Mouse (Mus musculus) G1E (cell line): ENCODE data around the gene Nav1. TPM values are rescaled to one million over a fixed set of nuclear protein-coding genes. Genes with fewer than 3 reads are reported as not detected.

Experiments
- ATAC-seq: 2 replicates; pipeline ENCODE4 v1.8.0; 2016; ENCODE audit warnings: mild to moderate bottlenecking; ENCODE audit not compliant: insufficient number of reproducible peaks, poor library complexity, low FRiP score, severe bottlenecking; ENCODE audit errors: extremely low read depth
- DNase-seq: peaks from one replicate; pipeline ENCODE4 v3.0.0; 2012; ENCODE audit warnings: low spot score
- H3K27me3 ChIP-seq: 2 replicates; pipeline ENCODE4 v1.6.1; 2012; ENCODE audit warnings: mild to moderate bottlenecking, low read length, inconsistent platforms; ENCODE audit not compliant: insufficient read depth
- H3K36me3 ChIP-seq: replicated peaks from 2 replicates; pipeline ENCODE3; 2012; ENCODE audit warnings: mild to moderate bottlenecking, inconsistent platforms
- H3K4me1 ChIP-seq: 2 replicates; pipeline ENCODE4 v1.6.1; 2012; ENCODE audit warnings: low read depth, low read length, inconsistent platforms, mixed read lengths; ENCODE audit not compliant: insufficient read depth
- H3K4me3 ChIP-seq: 2 replicates; pipeline ENCODE4 v1.5.1; 2012; ENCODE audit warnings: low read depth, mild to moderate bottlenecking, inconsistent platforms, low read length, moderate library complexity, mixed read lengths
- H3K9me3 ChIP-seq: replicated peaks from 2 replicates; pipeline ENCODE4 v1.6.1; 2012; ENCODE audit warnings: inconsistent platforms
- CTCF ChIP-seq: IDR thresholded peaks from 2 replicates; pipeline ENCODE4 v1.5.1; 2012; ENCODE audit warnings: low read depth, low read length, inconsistent platforms, mixed read lengths
- GATA1 ChIP-seq: IDR thresholded peaks from 2 replicates; pipeline ENCODE4 v1.6.1; 2012; ENCODE audit warnings: borderline replicate concordance, low read length, inconsistent platforms, mixed read lengths
- GATA2 ChIP-seq: IDR thresholded peaks from 2 replicates; pipeline ENCODE4 v1.6.1; 2012; ENCODE audit warnings: low read depth, low read length, inconsistent platforms, borderline replicate concordance
- POLR2AphosphoS5 ChIP-seq: IDR thresholded peaks from 2 replicates; pipeline ENCODE4 v1.6.1; 2012; ENCODE audit warnings: low read depth, low read length, inconsistent platforms; ENCODE audit not compliant: insufficient replicate concordance
- TAL1 ChIP-seq: conservative IDR thresholded peaks from 2 replicates; pipeline ENCODE4 v1.6.1; 2012; ENCODE audit warnings: low read depth, low read length, inconsistent platforms, mixed read lengths
- polyA plus RNA-seq: library from polyadenylated mRNA; stranded (reverse); fragments of >175 nt; gene quantifications from 2 replicates; pipeline ENCODE4 v1.2.3, GENCODE M21; 2012
- total RNA-seq, 2 experiments: library from RNA; stranded (forward) in 1 of 2; stranded (reverse) in 1 of 2; fragments of 200-1000 nt in 1 of 2; fragments of >200 nt in 1 of 2; fragmentation: Nextera tagmentation in 1 of 2; gene quantifications; 2 replicates each; pipeline ENCODE4 v1.2.3; 2014 to 2017

Nav1 gene
- total and polyA plus RNA-seq, 3 experiments, result 0.22 TPM; not detected in 2

GRCm38 (mm10) chr1:135510346-135510977 is 96.6 kb downstream of the Nav1 start:
- Histone ChIP-seq H3K4me1 (no peaks in the 10 kb centered on the region), H3K9me3 (no peaks in the 10 kb centered on the region), H3K4me3 (no peak overlapping the region), H3K27me3 (peaks cover 26% of the 10 kb centered on the region; the same call in 1 of the 2 replicates), H3K36me3 (no peaks in the 10 kb centered on the region)
- ATAC-seq (no peak), DNase-seq (no peak)
- TF ChIP-seq GATA1, result no peak
- no peak for TF ChIP-seq GATA2
- TF ChIP-seq TAL1, result no peak
- TF ChIP-seq CTCF, result no peak
- TF ChIP-seq POLR2AphosphoS5, result no peak

GRCm38 (mm10) chr1:135509145-135510084 is 97.7 kb downstream of the Nav1 start:
- ATAC-seq (no peak), DNase-seq (no peak)
- Histone ChIP-seq H3K9me3 (no peaks in the 10 kb centered on the region), H3K4me1 (no peaks in the 10 kb centered on the region), H3K27me3 (peaks cover 26% of the 10 kb centered on the region; the same call in 1 of the 2 replicates), H3K36me3 (no peaks in the 10 kb centered on the region), H3K4me3 (no peak overlapping the region)
- no peak for TF ChIP-seq GATA1
- TF ChIP-seq GATA2, result no peak
- TF ChIP-seq CTCF, result no peak
- TF ChIP-seq POLR2AphosphoS5, result no peak
- TF ChIP-seq TAL1, result no peak

DNA sequence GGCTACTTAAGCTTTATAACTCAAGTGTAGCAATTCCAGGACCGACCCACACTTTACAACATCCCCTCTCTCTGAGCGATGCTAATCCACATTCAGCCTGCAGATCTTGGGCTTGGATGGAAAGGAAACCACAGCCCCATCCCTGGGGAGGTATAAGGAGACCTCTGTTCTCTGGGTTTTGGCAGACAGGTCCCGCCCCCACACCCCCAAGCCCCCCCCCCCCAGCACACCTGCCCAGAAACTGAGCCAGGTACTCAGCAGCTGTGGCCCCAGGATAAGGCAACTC is 98.8 kb downstream of the Nav1 start:
- Histone ChIP-seq H3K4me1 (no peaks in the 10 kb centered on the region), H3K36me3 (no peaks in the 10 kb centered on the region), H3K9me3 (no peaks in the 10 kb centered on the region), H3K27me3 (peaks cover 26% of the 10 kb centered on the region; the same call in 1 of the 2 replicates), H3K4me3 (no peak overlapping the region)
- TF ChIP-seq GATA1 (no peak), CTCF (no peak), POLR2AphosphoS5 (no peak), GATA2 (no peak), TAL1 (no peak)
- DNase-seq, result no peak
- no peak for ATAC-seq

- ATAC-seq, result no peak
- no peak overlapping the region for H3K4me3 ChIP-seq
- H3K4me1 ChIP-seq, result no peaks in the 10 kb centered on the region
- TF ChIP-seq POLR2AphosphoS5, result no peak
- TF ChIP-seq TAL1, result no peak
- no peak for TF ChIP-seq GATA1
- no peak for TF ChIP-seq CTCF
- TF ChIP-seq GATA2, result no peak
- no peaks in the 10 kb centered on the region for H3K9me3 ChIP-seq
- H3K36me3 ChIP-seq, result no peaks in the 10 kb centered on the region
- DNase-seq, result no peak
- H3K27me3 ChIP-seq, result peaks cover 26% of the 10 kb centered on the region; the same call in 1 of the 2 replicates
Measured at GRCm38 (mm10) chr1:135507572-135508348, 99.3 kb downstream of the Nav1 start.

GRCm38 (mm10) chr1:135505499-135505898 is 101.6 kb downstream of the Nav1 start:
- TF ChIP-seq TAL1, result no peak
- no peak for TF ChIP-seq GATA1
- no peak for TF ChIP-seq GATA2
- TF ChIP-seq CTCF, result no peak
- no peak for TF ChIP-seq POLR2AphosphoS5
- DNase-seq, result no peak

GRCm38 (mm10) chr1:135503436-135503835 is 103.7 kb downstream of the Nav1 start:
- Histone ChIP-seq H3K9me3 (no peaks in the 10 kb centered on the region), H3K4me1 (no peaks in the 10 kb centered on the region), H3K36me3 (no peaks in the 10 kb centered on the region), H3K27me3 (peaks cover 11% of the 10 kb centered on the region; the same call in 1 of the 2 replicates), H3K4me3 (no peak overlapping the region)
- ATAC-seq (no peak), DNase-seq (no peak)
- no peak for TF ChIP-seq TAL1
- TF ChIP-seq GATA1, result no peak
- no peak for TF ChIP-seq GATA2
- no peak for TF ChIP-seq POLR2AphosphoS5
- TF ChIP-seq CTCF, result no peak

More at GRCm38 (mm10) chr1:135505499-135505898, 101.6 kb downstream of the Nav1 start:
- peaks cover 23% of the 10 kb centered on the region; the same call in 1 of the 2 replicates for H3K27me3 ChIP-seq
- no peaks in the 10 kb centered on the region for H3K9me3 ChIP-seq
- H3K4me3 ChIP-seq, result no peak overlapping the region
- no peaks in the 10 kb centered on the region for H3K4me1 ChIP-seq
- ATAC-seq, result no peak
- no peaks in the 10 kb centered on the region for H3K36me3 ChIP-seq
